Mouse (Mus musculus): ENCODE measurements around the gene Ccdc32. TPM values are rescaled to one million over a fixed set of nuclear protein-coding genes. Genes with fewer than 3 reads are reported as not detected.
A peak's percentile ranks its signal among the peaks of the same experiment; 100 is the strongest.

Gene Ccdc32
- total RNA-seq (2012; rRNA removed): 5.2 and 6.3 TPM in 2 replicates

GRCm38 (mm10) chr2:119028941-119029551, at the start of gene Ccdc32:
Ccdc32 (minus strand) TSS chr2:119029393.
- H3K4me1 ChIP-seq (ENCODE audit: control insufficient read depth in 2 of 2, insufficient read depth in 2 of 2, low read length in 2 of 2, poor library complexity in 1 of 2): no peaks in the 10 kb centered on the region
- no peak within 1 kb of the TSS for H3K27ac ChIP-seq (ENCODE audit: insufficient read depth, low read depth, low read length, poor library complexity, severe bottlenecking)
- TF ChIP-seq HCFC1 (IDR thresholded peaks at IDR 0.05; ENCODE audit: borderline replicate concordance, insufficient read depth, low read length) (no peak), ZC3H11A (IDR thresholded peaks at IDR 0.05; ENCODE audit: borderline replicate concordance, low read depth, low read length) (no peak)
- in situ Hi-C loops (cut with MboI; ENCODE audit: low sequenced_read_pairs in 2 of 2, unreplicated experiment in 2 of 2): no loop called here
- H3K9ac ChIP-seq (ENCODE audit: insufficient read depth, low read depth, low read length, poor library complexity, severe bottlenecking): peak within 1 kb of the TSS; percentile 77
- H3K9me3 ChIP-seq (ENCODE audit: control insufficient read depth, insufficient read depth, low read depth, low read length): no peaks in the 10 kb centered on the region
- peak within 1 kb of the TSS; percentile 84 to 97 for H3K4me3 ChIP-seq (ENCODE audit: insufficient read depth in 1 of 2, low read depth in 1 of 2, low read length in 2 of 2, poor library complexity in 1 of 2, severe bottlenecking in 1 of 2)
- H3K36me3 ChIP-seq (ENCODE audit: control insufficient read depth, insufficient read depth, low read length, poor library complexity, severe bottlenecking): no peaks in the 10 kb centered on the region
- DNase-seq (ENCODE audit: low read depth, low spot score): peak; percentile 96

- Histone ChIP-seq H3K4me3 (ENCODE audit: insufficient read depth in 1 of 2, low read depth in 1 of 2, low read length in 2 of 2, poor library complexity in 1 of 2, severe bottlenecking in 1 of 2) (no peak overlapping the region), H3K36me3 (ENCODE audit: control insufficient read depth, insufficient read depth, low read length, poor library complexity, severe bottlenecking) (peaks cover 6% of the 10 kb centered on the region), H3K9ac (ENCODE audit: insufficient read depth, low read depth, low read length, poor library complexity, severe bottlenecking) (no peak overlapping the region), H3K9me3 (ENCODE audit: control insufficient read depth, insufficient read depth, low read depth, low read length) (no peaks in the 10 kb centered on the region), H3K27ac (ENCODE audit: insufficient read depth, low read depth, low read length, poor library complexity, severe bottlenecking) (no peak overlapping the region), H3K4me1 (ENCODE audit: control insufficient read depth in 2 of 2, insufficient read depth in 2 of 2, low read length in 2 of 2, poor library complexity in 1 of 2) (no peaks in the 10 kb centered on the region)
- in situ Hi-C loops (cut with MboI; ENCODE audit: low sequenced_read_pairs in 2 of 2, unreplicated experiment in 2 of 2): no loop called here
- DNase-seq (ENCODE audit: low read depth, low spot score): no peak
- no peak for TF ChIP-seq ZC3H11A (IDR thresholded peaks at IDR 0.05; ENCODE audit: borderline replicate concordance, low read depth, low read length)
- TF ChIP-seq MAFK (IDR thresholded peaks at IDR 0.05; ENCODE audit: insufficient read depth, low read depth, low read length): no peak
- no peak for TF ChIP-seq CHD2 (IDR thresholded peaks at IDR 0.05; ENCODE audit: low read depth, low read length)
- no peak for TF ChIP-seq HCFC1 (IDR thresholded peaks at IDR 0.05; ENCODE audit: borderline replicate concordance, insufficient read depth, low read length)
- TF ChIP-seq ZNF384 (IDR thresholded peaks at IDR 0.05; ENCODE audit: low read depth, low read length): no peak
Measured at GRCm38 (mm10) chr2:119072397-119072796, 43.2 kb upstream of the Ccdc32 start.

- Histone ChIP-seq H3K4me3 (ENCODE audit: insufficient read depth in 1 of 2, low read depth in 1 of 2, low read length in 2 of 2, poor library complexity in 1 of 2, severe bottlenecking in 1 of 2) (no peak overlapping the region), H3K9ac (ENCODE audit: insufficient read depth, low read depth, low read length, poor library complexity, severe bottlenecking) (no peak overlapping the region), H3K27ac (ENCODE audit: insufficient read depth, low read depth, low read length, poor library complexity, severe bottlenecking) (no peak overlapping the region), H3K36me3 (ENCODE audit: control insufficient read depth, insufficient read depth, low read length, poor library complexity, severe bottlenecking) (no peaks in the 10 kb centered on the region), H3K9me3 (ENCODE audit: control insufficient read depth, insufficient read depth, low read depth, low read length) (no peaks in the 10 kb centered on the region), H3K4me1 (ENCODE audit: control insufficient read depth in 2 of 2, insufficient read depth in 2 of 2, low read length in 2 of 2, poor library complexity in 1 of 2) (no peaks in the 10 kb centered on the region)
- in situ Hi-C loops (cut with MboI; ENCODE audit: low sequenced_read_pairs in 2 of 2, unreplicated experiment in 2 of 2): no loop called here
- TF ChIP-seq CHD2 (IDR thresholded peaks at IDR 0.05; ENCODE audit: low read depth, low read length) (no peak), ZNF384 (IDR thresholded peaks at IDR 0.05; ENCODE audit: low read depth, low read length) (no peak), HCFC1 (IDR thresholded peaks at IDR 0.05; ENCODE audit: borderline replicate concordance, insufficient read depth, low read length) (no peak)
- no peak for DNase-seq (ENCODE audit: low read depth, low spot score)
Measured at GRCm38 (mm10) chr2:119060139-119060538, 30.9 kb upstream of the Ccdc32 start.

- Histone ChIP-seq H3K9me3 (ENCODE audit: control insufficient read depth, insufficient read depth, low read depth, low read length) (no peaks in the 10 kb centered on the region), H3K9ac (ENCODE audit: insufficient read depth, low read depth, low read length, poor library complexity, severe bottlenecking) (no peak overlapping the region), H3K4me3 (ENCODE audit: insufficient read depth in 1 of 2, low read depth in 1 of 2, low read length in 2 of 2, poor library complexity in 1 of 2, severe bottlenecking in 1 of 2) (no peak overlapping the region), H3K36me3 (ENCODE audit: control insufficient read depth, insufficient read depth, low read length, poor library complexity, severe bottlenecking) (peaks cover 4% of the 10 kb centered on the region; the same call in 1 of the 2 replicates), H3K27ac (ENCODE audit: insufficient read depth, low read depth, low read length, poor library complexity, severe bottlenecking) (no peak overlapping the region), H3K4me1 (ENCODE audit: control insufficient read depth in 2 of 2, insufficient read depth in 2 of 2, low read length in 2 of 2, poor library complexity in 1 of 2) (peaks cover 3 to 6% of the 10 kb centered on the region in 2 experiments; a peak in 2 of 4 replicates)
- no peak for DNase-seq (ENCODE audit: low read depth, low spot score)
- in situ Hi-C loops (cut with MboI; ENCODE audit: low sequenced_read_pairs in 2 of 2, unreplicated experiment in 2 of 2): no loop called here
- TF ChIP-seq HCFC1 (IDR thresholded peaks at IDR 0.05; ENCODE audit: borderline replicate concordance, insufficient read depth, low read length) (no peak), ZC3H11A (IDR thresholded peaks at IDR 0.05; ENCODE audit: borderline replicate concordance, low read depth, low read length) (no peak), MAFK (IDR thresholded peaks at IDR 0.05; ENCODE audit: insufficient read depth, low read depth, low read length) (no peak), CHD2 (IDR thresholded peaks at IDR 0.05; ENCODE audit: low read depth, low read length) (no peak), ZNF384 (IDR thresholded peaks at IDR 0.05; ENCODE audit: low read depth, low read length) (no peak)
Measured at GRCm38 (mm10) chr2:119050132-119050650, 21.0 kb upstream of the Ccdc32 start.
